Mouse (Mus musculus) erythroblast, embryonic 14.5 days (primary cell): Measurements from ENCODE around the gene Olfr126.

Source experiments
- GATA1 ChIP-seq: IDR thresholded peaks from 2 replicates; pipeline ENCODE4 v1.6.1; 2012; ENCODE audit warnings: low read length, inconsistent platforms, mixed read lengths
- TAL1 ChIP-seq: IDR thresholded peaks from 3 replicates; pipeline ENCODE4 v1.6.1; 2012; ENCODE audit warnings: low read length, inconsistent platforms, mixed read lengths

DNA sequence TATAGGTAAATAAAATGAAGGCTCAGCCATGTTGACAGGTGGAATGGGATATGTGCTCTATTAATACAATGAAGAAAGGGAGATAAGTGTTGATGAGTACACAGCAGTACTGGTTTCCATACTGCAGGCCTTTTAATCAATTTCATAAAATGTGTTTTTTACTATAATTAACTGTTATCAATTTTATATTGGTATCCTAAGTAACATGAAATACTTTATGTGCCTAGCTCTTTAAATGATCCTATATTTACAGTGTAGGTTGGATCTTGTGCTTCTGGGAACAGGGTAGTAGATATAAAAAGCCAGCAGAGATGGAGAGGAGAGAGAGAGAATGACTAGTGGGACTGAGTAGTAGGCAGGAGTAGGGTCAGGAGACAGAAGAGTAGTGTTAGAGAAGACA, at the start of gene Olfr126:
- no peak for TF ChIP-seq GATA1
- no peak for TF ChIP-seq TAL1
